In the genomic region with DNA sequence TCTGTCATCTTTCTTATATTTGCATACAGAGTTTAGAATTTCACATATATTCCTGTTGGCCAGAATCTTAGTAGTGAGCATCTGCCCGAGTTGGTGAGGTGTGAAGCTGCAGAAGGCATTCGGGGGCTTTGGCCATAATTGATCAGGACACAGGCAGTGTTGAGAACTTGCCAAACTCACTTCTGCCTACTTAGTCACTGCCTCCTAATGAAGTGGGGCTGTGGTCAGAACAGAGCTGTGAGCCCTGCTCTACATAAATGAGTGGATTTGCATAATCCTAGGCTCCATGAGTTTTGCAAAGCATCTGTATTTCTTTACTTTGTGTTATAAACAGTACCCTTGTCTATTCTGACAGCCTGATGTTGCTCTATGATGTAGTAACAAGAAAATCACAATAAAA, we compare ENCODE assay signal across 31 mouse cellular contexts. TPM values are rescaled to one million over a fixed set of nuclear protein-coding genes. Genes with fewer than 3 reads are reported as not detected.
DNase-seq lines count a peak whose midpoint lies in the region; ATAC-seq and TF ChIP-seq lines count a peak whose summit lies in the region.
"Had no signal": no experiment of that assay in that cellular context is flagged by ENCODE, and none has a peak within 500 bp of the region (broad histone marks: within the 10 kb centered on the region; RNA-seq: fewer than 3 reads in every experiment).

No protein-coding gene starts in this region.

- no peak overlapping the region for H3K27ac ChIP-seq in forebrain, embryonic 14.5 days (ENCODE audit: low read depth, low read length)
- no peak overlapping the region for H3K27ac ChIP-seq in forebrain, embryonic 11.5 days (ENCODE audit: low read depth, low read length)
- H3K27ac ChIP-seq in hindbrain, embryonic 16.5 days (ENCODE audit: low read depth, low read length) = no peak overlapping the region
- H3K27ac ChIP-seq in hindbrain, embryonic 11.5 days (ENCODE audit: low read depth, low read length) = no peak overlapping the region
- no peak overlapping the region for H3K27ac ChIP-seq in midbrain, postnatal 0 days (ENCODE audit: low read depth, low read length)
- no peak overlapping the region for H3K27ac ChIP-seq in midbrain, embryonic 10.5 days (replicated peaks)
- H3K27ac ChIP-seq: embryonic facial prominence, embryonic 10.5 days; embryonic facial prominence, embryonic 13.5 days; gastrocnemius, adult 2 months; heart, embryonic 15.5 days; hindbrain, embryonic 10.5 days; hindbrain, embryonic 15.5 days had no signal

- no peaks in the 10 kb centered on the region for H3K9me3 ChIP-seq in forebrain, embryonic 14.5 days (replicated peaks; ENCODE audit: control insufficient read depth, low read length)
- no peaks in the 10 kb centered on the region for H3K9me3 ChIP-seq in forebrain, embryonic 11.5 days (ENCODE audit: control insufficient read depth, low read length)
- H3K9me3 ChIP-seq in hindbrain, embryonic 16.5 days (ENCODE audit: control insufficient read depth, low read length) = no peaks in the 10 kb centered on the region
- no peaks in the 10 kb centered on the region for H3K9me3 ChIP-seq in hindbrain, embryonic 11.5 days (ENCODE audit: control insufficient read depth, low read length)
- H3K9me3 ChIP-seq in midbrain, postnatal 0 days (ENCODE audit: low read length) = no peaks in the 10 kb centered on the region
- no peaks in the 10 kb centered on the region for H3K9me3 ChIP-seq in midbrain, embryonic 10.5 days (replicated peaks)
- H3K9me3 ChIP-seq: embryonic facial prominence, embryonic 10.5 days; embryonic facial prominence, embryonic 13.5 days; heart, embryonic 12.5 days; heart, embryonic 15.5 days; hindbrain, embryonic 10.5 days; hindbrain, embryonic 15.5 days had no signal

- no peak overlapping the region for H3K9ac ChIP-seq in forebrain, embryonic 14.5 days (ENCODE audit: low read length)
- H3K9ac ChIP-seq in forebrain, embryonic 11.5 days (ENCODE audit: low read length) = no peak overlapping the region
- no peak overlapping the region for H3K9ac ChIP-seq in hindbrain, embryonic 16.5 days (ENCODE audit: low read depth, low read length)
- H3K9ac ChIP-seq in hindbrain, embryonic 11.5 days (ENCODE audit: low read depth, low read length) = no peak overlapping the region
- H3K9ac ChIP-seq in midbrain, postnatal 0 days (replicated peaks; ENCODE audit: low read length, poor library complexity, severe bottlenecking) = no peak overlapping the region
- H3K9ac ChIP-seq: embryonic facial prominence, embryonic 13.5 days; heart, embryonic 12.5 days; heart, embryonic 15.5 days; hindbrain, embryonic 15.5 days had no signal

- ATAC-seq in forebrain, embryonic 14.5 days = peak; percentile 67
- no peak for ATAC-seq in forebrain, embryonic 11.5 days (replicated peaks; ENCODE audit: low FRiP score)
- 0 out of 2 replicates have a peak, but pooled peaks have one; percentile 6 for ATAC-seq in hindbrain, embryonic 16.5 days
- no peak for ATAC-seq in hindbrain, embryonic 11.5 days (ENCODE audit: low FRiP score)
- ATAC-seq in midbrain, postnatal 0 days (ENCODE audit: low FRiP score) = no peak
- ATAC-seq: inflammation-experienced regulatory T-cells, adult 6 months; intestine, embryonic 16.5 days; Patski had no signal

- no peak overlapping the region for H3K4me2 ChIP-seq in forebrain, embryonic 14.5 days (ENCODE audit: low read length)
- no peak overlapping the region for H3K4me2 ChIP-seq in forebrain, embryonic 11.5 days (ENCODE audit: low read depth, low read length, severe bottlenecking)
- H3K4me2 ChIP-seq in hindbrain, embryonic 16.5 days (ENCODE audit: low read length) = no peak overlapping the region
- no peak overlapping the region for H3K4me2 ChIP-seq in hindbrain, embryonic 11.5 days (replicated peaks; ENCODE audit: low read depth, low read length)
- no peak overlapping the region for H3K4me2 ChIP-seq in midbrain, postnatal 0 days (ENCODE audit: low read depth, low read length, poor library complexity, severe bottlenecking)
- H3K4me2 ChIP-seq: embryonic facial prominence, embryonic 13.5 days; heart, embryonic 12.5 days; heart, embryonic 15.5 days; hindbrain, embryonic 15.5 days had no signal

- TF ChIP-seq CTCF in midbrain, postnatal 0 days (IDR thresholded peaks at IDR 0.05) = no peak
- no peak for TF ChIP-seq CTCF in brain, embryonic 14.5 days (IDR thresholded peaks at IDR 0.05; ENCODE audit: borderline replicate concordance, extremely low read depth, insufficient read depth, insufficient read length)

- peak; percentile 50 for DNase-seq in forebrain, embryonic 14.5 days (ENCODE audit: low spot score)
- DNase-seq in forebrain, embryonic 11.5 days (ENCODE audit: low spot score) = no peak
- no peak for DNase-seq in hindbrain, embryonic 11.5 days (ENCODE audit: low spot score)
- peak; percentile 55 for DNase-seq in midbrain, postnatal 0 days (ENCODE audit: low spot score)
- DNase-seq in midbrain, embryonic 10.5 days (ENCODE audit: low spot score) = no peak
- DNase-seq in brain, embryonic 14.5 days (ENCODE audit: low read depth) = peak; percentile 71
- DNase-seq in adrenal gland, adult 2 months = no peak
- DNase-seq: adrenal gland, adult 8-10 months; adrenal gland, postnatal 25 days; cerebellum, adult 2 months; cerebellum, adult 9-11 months; cerebellum, postnatal 36 days; embryo, embryonic 11 days; gastrocnemius, adult 2 months; gastrocnemius, postnatal 14 days; heart, adult 11 months; heart, postnatal 10 days; heart, postnatal 36 days; kidney, adult 18-20 months; kidney, adult 9 months had no signal

- peaks cover 4% of the 10 kb centered on the region; the same call in 1 of the 2 replicates for H3K4me1 ChIP-seq in forebrain, embryonic 14.5 days (ENCODE audit: control insufficient read depth, insufficient read depth, low read length)
- no peaks in the 10 kb centered on the region for H3K4me1 ChIP-seq in forebrain, embryonic 11.5 days (replicated peaks; ENCODE audit: control insufficient read depth, insufficient read depth, low read length)
- no peaks in the 10 kb centered on the region for H3K4me1 ChIP-seq in hindbrain, embryonic 16.5 days (ENCODE audit: control insufficient read depth, insufficient read depth, low read depth, low read length)
- H3K4me1 ChIP-seq in hindbrain, embryonic 11.5 days (replicated peaks; ENCODE audit: control insufficient read depth, insufficient read depth, low read length) = no peaks in the 10 kb centered on the region
- H3K4me1 ChIP-seq in midbrain, postnatal 0 days (ENCODE audit: insufficient read depth, low read length) = no peaks in the 10 kb centered on the region
- peaks cover 8% of the 10 kb centered on the region; the same call in 1 of the 2 replicates for H3K4me1 ChIP-seq in midbrain, embryonic 10.5 days
- H3K4me1 ChIP-seq: embryonic facial prominence, embryonic 13.5 days; heart, embryonic 15.5 days had no signal

- H3K27me3 ChIP-seq in forebrain, embryonic 14.5 days (replicated peaks; ENCODE audit: control insufficient read depth, insufficient read depth, low read length) = no peaks in the 10 kb centered on the region
- H3K27me3 ChIP-seq in forebrain, embryonic 11.5 days (ENCODE audit: control insufficient read depth, insufficient read depth, low read length) = no peaks in the 10 kb centered on the region
- no peaks in the 10 kb centered on the region for H3K27me3 ChIP-seq in hindbrain, embryonic 16.5 days (replicated peaks; ENCODE audit: control insufficient read depth, insufficient read depth, low read length)
- no peaks in the 10 kb centered on the region for H3K27me3 ChIP-seq in hindbrain, embryonic 11.5 days (ENCODE audit: control insufficient read depth, insufficient read depth, low read length)
- no peaks in the 10 kb centered on the region for H3K27me3 ChIP-seq in midbrain, postnatal 0 days (ENCODE audit: insufficient read depth, low read length)
- no peaks in the 10 kb centered on the region for H3K27me3 ChIP-seq in midbrain, embryonic 10.5 days (ENCODE audit: low read depth, poor library complexity, severe bottlenecking)
- H3K27me3 ChIP-seq: embryonic facial prominence, embryonic 13.5 days; heart, embryonic 12.5 days; heart, embryonic 15.5 days; hindbrain, embryonic 15.5 days; Patski had no signal

- 23% methylated on average over 2 of the region's 2 CpGs for WGBS in forebrain, embryonic 14.5 days
- WGBS in forebrain, embryonic 11.5 days = 85% methylated on average over 2 of the region's 2 CpGs
- WGBS in hindbrain, embryonic 16.5 days = 64% methylated on average over 2 of the region's 2 CpGs
- 91% methylated on average over 2 of the region's 2 CpGs for WGBS in hindbrain, embryonic 11.5 days
- 52% methylated on average over 2 of the region's 2 CpGs for WGBS in midbrain, postnatal 0 days
- 93% methylated on average over 2 of the region's 2 CpGs for WGBS in midbrain, embryonic 10.5 days

- no peak overlapping the region for H3K4me3 ChIP-seq in forebrain, embryonic 14.5 days (ENCODE audit: low read depth, low read length)
- H3K4me3 ChIP-seq in forebrain, embryonic 11.5 days (ENCODE audit: low read depth, low read length) = no peak overlapping the region
- H3K4me3 ChIP-seq in hindbrain, embryonic 16.5 days (ENCODE audit: low read length) = no peak overlapping the region
- no peak overlapping the region for H3K4me3 ChIP-seq in hindbrain, embryonic 11.5 days (ENCODE audit: low read depth, low read length)
- H3K4me3 ChIP-seq in midbrain, postnatal 0 days (ENCODE audit: low read depth, low read length) = no peak overlapping the region
- no peak overlapping the region for H3K4me3 ChIP-seq in midbrain, embryonic 10.5 days
- H3K4me3 ChIP-seq: embryonic facial prominence, embryonic 10.5 days; embryonic facial prominence, embryonic 13.5 days; erythroblast, embryonic 14.5 days; gastrocnemius, adult 2 months; heart, embryonic 12.5 days; heart, embryonic 15.5 days; hindbrain, embryonic 10.5 days; hindbrain, embryonic 15.5 days had no signal

- TF ChIP-seq POLR2A in brain, embryonic 14.5 days (IDR thresholded peaks at IDR 0.05; ENCODE audit: borderline replicate concordance, extremely low read depth, insufficient read depth, insufficient read length, poor library complexity, severe bottlenecking) = no peak

- H3K36me3 ChIP-seq in forebrain, embryonic 14.5 days (ENCODE audit: control insufficient read depth, insufficient read depth, low read length) = no peaks in the 10 kb centered on the region
- no peaks in the 10 kb centered on the region for H3K36me3 ChIP-seq in forebrain, embryonic 11.5 days (ENCODE audit: control insufficient read depth, insufficient read depth, low read length)
- no peaks in the 10 kb centered on the region for H3K36me3 ChIP-seq in hindbrain, embryonic 16.5 days (ENCODE audit: control insufficient read depth, insufficient read depth, low read length)
- no peaks in the 10 kb centered on the region for H3K36me3 ChIP-seq in hindbrain, embryonic 11.5 days (ENCODE audit: control insufficient read depth, insufficient read depth, low read length)
- H3K36me3 ChIP-seq in midbrain, postnatal 0 days (ENCODE audit: insufficient read depth, low read length) = no peaks in the 10 kb centered on the region
- peaks cover 8% of the 10 kb centered on the region for H3K36me3 ChIP-seq in midbrain, embryonic 10.5 days
- H3K36me3 ChIP-seq: heart, embryonic 15.5 days; hindbrain, embryonic 15.5 days had no signal

RNA-seq across cellular contexts. Expression of a gene that starts 24.6 kb away (rescaled TPM):
- 24.6 and 29.7 TPM in 2 replicates for polyA plus RNA-seq in forebrain, embryonic 14.5 days (2014; fragmentation: Nextera tagmentation; extraction: Ambion mirVana)
- polyA plus RNA-seq in forebrain, embryonic 11.5 days (2014; fragmentation: Nextera tagmentation; extraction: Ambion mirVana) = 25.2 and 30.4 TPM in 2 replicates
- polyA plus RNA-seq in hindbrain, embryonic 16.5 days (2015; fragmentation: Nextera tagmentation; extraction: Ambion mirVana) = 23.0 TPM in 2 replicates
- polyA plus RNA-seq in hindbrain, embryonic 11.5 days (2014; fragmentation: Nextera tagmentation; extraction: Ambion mirVana) = 22.8 and 25.6 TPM in 2 replicates
- 33.8 and 38.7 TPM in 2 replicates for total RNA-seq in midbrain, postnatal 0 days (2014; rRNA removed)
- 16.0 and 16.2 TPM in 2 replicates for polyA plus RNA-seq in midbrain, postnatal 0 days (2015; fragmentation: Nextera tagmentation; extraction: Ambion mirVana)
- polyA plus RNA-seq in midbrain, embryonic 10.5 days (2016; fragmentation: Nextera tagmentation; extraction: Ambion mirVana) = 22.6 and 27.9 TPM in 2 replicates
- polyA plus RNA-seq in brain, embryonic 14.5 days (2012; rRNA removed) = 28.6 and 31.2 TPM in 2 replicates
- 10 to 100 TPM; 46.8 to 53.3 TPM for total RNA-seq in adrenal gland, adult 2 months (2021)
- polyA plus RNA-seq in adrenal gland, adult 2 months (2012; rRNA removed) = 19.1 and 23.8 TPM in 2 replicates

RNA-seq across cellular contexts. Expression of a gene that starts 59.8 kb away (rescaled TPM):
- 1,205 and 1,208 TPM in 2 replicates for polyA plus RNA-seq in forebrain, embryonic 14.5 days (2014; fragmentation: Nextera tagmentation; extraction: Ambion mirVana)
- 1,424 and 1,481 TPM in 2 replicates for polyA plus RNA-seq in forebrain, embryonic 11.5 days (2014; fragmentation: Nextera tagmentation; extraction: Ambion mirVana)
- polyA plus RNA-seq in hindbrain, embryonic 16.5 days (2015; fragmentation: Nextera tagmentation; extraction: Ambion mirVana) = 1,477 and 1,618 TPM in 2 replicates
- 1,493 and 1,600 TPM in 2 replicates for polyA plus RNA-seq in hindbrain, embryonic 11.5 days (2014; fragmentation: Nextera tagmentation; extraction: Ambion mirVana)
- 567 and 693 TPM in 2 replicates for total RNA-seq in midbrain, postnatal 0 days (2014; rRNA removed)
- 1,476 and 1,620 TPM in 2 replicates for polyA plus RNA-seq in midbrain, postnatal 0 days (2015; fragmentation: Nextera tagmentation; extraction: Ambion mirVana)
- 1,099 and 1,206 TPM in 2 replicates for polyA plus RNA-seq in midbrain, embryonic 10.5 days (2016; fragmentation: Nextera tagmentation; extraction: Ambion mirVana)
- polyA plus RNA-seq in brain, embryonic 14.5 days (2012; rRNA removed) = 436 and 488 TPM in 2 replicates
- 100 to 1,000 TPM; 854 to 984 TPM for total RNA-seq in adrenal gland, adult 2 months (2021)
- 22.5 and 33.7 TPM in 2 replicates for polyA plus RNA-seq in adrenal gland, adult 2 months (2012; rRNA removed)

Comparison
In these comparisons a context has a peak if more than half of its experiments do, and no peak if none do; other contexts are left out.
1. ATAC-seq: peak in forebrain, embryonic 14.5 days (single experiment) and hindbrain, embryonic 16.5 days (single experiment); none in forebrain, embryonic 11.5 days (single experiment), hindbrain, embryonic 11.5 days (single experiment) and midbrain, postnatal 0 days (single experiment).
2. DNase-seq: peak in forebrain, embryonic 14.5 days (single experiment), midbrain, postnatal 0 days (single experiment) and brain, embryonic 14.5 days (single experiment); none in forebrain, embryonic 11.5 days (single experiment), hindbrain, embryonic 11.5 days (single experiment), midbrain, embryonic 10.5 days (single experiment) and adrenal gland, adult 2 months (single experiment).
3. RNA of a gene that starts 59.8 kb away (polyA plus RNA-seq): 1,476 to 1,620 TPM in midbrain, postnatal 0 days, 1,477 to 1,618 TPM in hindbrain, embryonic 16.5 days, 1,493 to 1,600 TPM in hindbrain, embryonic 11.5 days, 1,424 to 1,481 TPM in forebrain, embryonic 11.5 days, 1,205 to 1,208 TPM in forebrain, embryonic 14.5 days, 1,099 to 1,206 TPM in midbrain, embryonic 10.5 days and 436 to 488 TPM in brain, embryonic 14.5 days; 22.5 to 33.7 TPM in adrenal gland, adult 2 months; every median in the first group is over 10 times any median in the second.